Mouse (Mus musculus): ENCODE measurements around the gene Nop10.
"Not testable (repeated sequence)": the region's sequence is repeated elsewhere in the genome, so short reads cannot be mapped to it uniquely, and the experiment has no call there.

Nop10 gene

GRCm38 (mm10) chr2:112264364-112264763 is 2.6 kb downstream of the Nop10 start:
- DNase-seq (ENCODE audit: low spot score in 2 of 2) = no peak

GRCm38 (mm10) chr2:112265448-112266241 is 3.9 kb downstream of the Nop10 start, which contains the start of gene Slc12a6:
Slc12a6 (plus strand) TSS chr2:112265825.
- DNase-seq (ENCODE audit: low spot score in 2 of 2) = peak; percentile 78 to 89

GRCm38 (mm10) chr2:112266242-112266592 is 4.5 kb downstream of the Nop10 start, which contains the start of gene Gm21985:
Gm21985 (plus strand) TSS chr2:112266314.
- DNase-seq (ENCODE audit: low spot score in 2 of 2) = peak in 1 of 2 experiments; percentile 43

- no peak for DNase-seq (ENCODE audit: low spot score in 2 of 2)
Observed at GRCm38 (mm10) chr2:112266780-112267179, 5.1 kb downstream of the Nop10 start.

GRCm38 (mm10) chr2:112267547-112268269 is 6.0 kb downstream of the Nop10 start:
- DNase-seq (ENCODE audit: low spot score in 2 of 2) = no peak

- DNase-seq (ENCODE audit: low spot score in 2 of 2) = no peak
Observed at GRCm38 (mm10) chr2:112270011-112270410, 8.3 kb downstream of the Nop10 start.

GRCm38 (mm10) chr2:112272909-112273308 is 11.2 kb downstream of the Nop10 start:
- no peak for DNase-seq (ENCODE audit: low spot score in 2 of 2)

- DNase-seq (ENCODE audit: low spot score in 2 of 2) = no peak
Observed at GRCm38 (mm10) chr2:112273474-112273873, 11.7 kb downstream of the Nop10 start.

- no peak for DNase-seq (ENCODE audit: low spot score in 2 of 2)
Observed at GRCm38 (mm10) chr2:112276870-112277269, 15.1 kb downstream of the Nop10 start.

- DNase-seq (ENCODE audit: low spot score in 2 of 2) = no peak
Observed at GRCm38 (mm10) chr2:112282846-112283245, 21.1 kb downstream of the Nop10 start.

GRCm38 (mm10) chr2:112284363-112285030 is 22.8 kb downstream of the Nop10 start:
- DNase-seq (ENCODE audit: low spot score in 2 of 2) = no peak

GRCm38 (mm10) chr2:112285031-112285390 is 23.3 kb downstream of the Nop10 start:
- DNase-seq (ENCODE audit: low spot score in 2 of 2) = no peak

- not testable (repeated sequence) for DNase-seq (ENCODE audit: low spot score in 2 of 2)
Observed at GRCm38 (mm10) chr2:112286062-112286461, 24.3 kb downstream of the Nop10 start.

- no peak for DNase-seq (ENCODE audit: low spot score in 2 of 2)
Observed at GRCm38 (mm10) chr2:112287059-112287458, 25.3 kb downstream of the Nop10 start.

GRCm38 (mm10) chr2:112289507-112289906 is 27.8 kb downstream of the Nop10 start:
- no peak for DNase-seq (ENCODE audit: low spot score in 2 of 2)

- no peak for DNase-seq (ENCODE audit: low spot score in 2 of 2)
Observed at GRCm38 (mm10) chr2:112292823-112293222, 31.1 kb downstream of the Nop10 start.

- DNase-seq (ENCODE audit: low spot score in 2 of 2) = peak; percentile 23 to 49
Observed at GRCm38 (mm10) chr2:112296211-112296610, 34.5 kb downstream of the Nop10 start.

- DNase-seq (ENCODE audit: low spot score in 2 of 2) = no peak
Observed at GRCm38 (mm10) chr2:112298221-112298620, 36.5 kb downstream of the Nop10 start.

GRCm38 (mm10) chr2:112308671-112309070 is 46.9 kb downstream of the Nop10 start:
- no peak for DNase-seq (ENCODE audit: low spot score in 2 of 2)

- DNase-seq (ENCODE audit: low spot score in 2 of 2) = no peak
Observed at GRCm38 (mm10) chr2:112309161-112309600, 47.5 kb downstream of the Nop10 start.

Data from left cerebral cortex, adult 9 months (tissue).